Mouse (Mus musculus) myocyte (in vitro differentiated cells): ENCODE data around the gene Rrp1. TPM values are rescaled to one million over a fixed set of nuclear protein-coding genes. Genes with fewer than 3 reads are reported as not detected.

Source experiments
- H3K27me3 ChIP-seq: one replicate; pipeline ENCODE4 v1.6.1; 2011; ENCODE audit not compliant: control insufficient read depth, insufficient read depth, insufficient read length
- H3K36me3 ChIP-seq: one replicate; pipeline ENCODE4 v1.6.1; 2011; ENCODE audit not compliant: control insufficient read depth, insufficient read depth
- H3K4me2 ChIP-seq: one replicate; pipeline ENCODE4 v1.6.1; 2011; ENCODE audit warnings: low read depth, control low read depth
- H3K4me3 ChIP-seq: one replicate; pipeline ENCODE4 v1.5.1; 2011; ENCODE audit warnings: mild to moderate bottlenecking, control low read depth, moderate library complexity
- H3K79me2 ChIP-seq: one replicate; pipeline ENCODE4 v1.6.1; 2011; ENCODE audit not compliant: control insufficient read depth, insufficient read depth
- H3ac ChIP-seq: one replicate; pipeline ENCODE4 v1.6.1; 2011; ENCODE audit not compliant: control insufficient read depth, insufficient read length
- CEBPB ChIP-seq: IDR thresholded peaks from 2 replicates; pipeline ENCODE4 v1.6.1; 2011; ENCODE audit warnings: mild to moderate bottlenecking, moderate library complexity; ENCODE audit not compliant: poor library complexity, insufficient read depth, severe bottlenecking
- E2F4 ChIP-seq: IDR thresholded peaks from one replicate; pipeline ENCODE4 v1.6.1; 2011; ENCODE audit warnings: mild to moderate bottlenecking, control low read depth, moderate library complexity; ENCODE audit not compliant: insufficient read depth
- MAX ChIP-seq: IDR thresholded peaks from one replicate; pipeline ENCODE4 v1.6.1; 2011; ENCODE audit warnings: low read depth, mild to moderate bottlenecking, control low read depth
- MYOD1 ChIP-seq, 3 experiments: IDR thresholded peaks; one replicate each; pipeline ENCODE4 v1.6.1; 2011; ENCODE audit warnings: control low read depth in 2 of 3, low read depth in 2 of 3, mild to moderate bottlenecking in 2 of 3, moderate library complexity in 1 of 3; ENCODE audit not compliant: insufficient read length in 2 of 3, control insufficient read depth in 1 of 3
- MYOG ChIP-seq, 3 experiments: IDR thresholded peaks; one replicate each; pipeline ENCODE4 v1.6.1; 2011; ENCODE audit warnings: control low read depth in 2 of 3, low read depth in 2 of 3, mild to moderate bottlenecking in 2 of 3; ENCODE audit not compliant: insufficient read length in 2 of 3, control insufficient read depth in 1 of 3, insufficient read depth in 1 of 3
- POLR2A ChIP-seq: IDR thresholded peaks from one replicate; pipeline ENCODE4 v1.6.1; 2011; ENCODE audit warnings: low read depth, mild to moderate bottlenecking, control low read depth, moderate library complexity; ENCODE audit not compliant: insufficient read length
- POLR2AphosphoS2 ChIP-seq: IDR thresholded peaks from one replicate; pipeline ENCODE4 v1.6.1; 2011; ENCODE audit warnings: low read depth, control low read depth; ENCODE audit not compliant: insufficient read length
- REST ChIP-seq: IDR thresholded peaks from one replicate; pipeline ENCODE4 v1.6.1; 2011; ENCODE audit warnings: mild to moderate bottlenecking, control low read depth, moderate library complexity; ENCODE audit not compliant: insufficient read depth, insufficient read length
- SRF ChIP-seq: IDR thresholded peaks from one replicate; pipeline ENCODE4 v1.6.1; 2011; ENCODE audit warnings: low read depth; ENCODE audit not compliant: control insufficient read depth, insufficient read length
- TCF12 ChIP-seq: IDR thresholded peaks from one replicate; pipeline ENCODE4 v1.6.1; 2011; ENCODE audit warnings: mild to moderate bottlenecking, control low read depth; ENCODE audit not compliant: poor library complexity, insufficient read depth, severe bottlenecking
- TCF3 ChIP-seq: IDR thresholded peaks from one replicate; pipeline ENCODE4 v1.6.1; 2011; ENCODE audit warnings: low read depth, control low read depth; ENCODE audit not compliant: insufficient read length
- USF1 ChIP-seq: IDR thresholded peaks from one replicate; pipeline ENCODE4 v1.6.1; 2011; ENCODE audit warnings: low read depth, mild to moderate bottlenecking, control low read depth, moderate library complexity
- polyA plus RNA-seq: library from polyadenylated mRNA; unstranded; fragments of >200 nt; fragmentation: generic; extraction: Trizol; gene quantifications from one replicate; pipeline ENCODE4 v1.2.1, GENCODE M21; 2012; ENCODE audit warnings: missing spikeins

Rrp1 gene
- polyA plus RNA-seq, 1 experiment, result 180 TPM

GRCm38 (mm10) chr10:78399090-78399657, 13.7 kb downstream of the Rrp1 start:
- Histone ChIP-seq H3ac (no peak overlapping the region), H3K79me2 (no peaks in the 10 kb centered on the region), H3K4me3 (no peak overlapping the region), H3K27me3 (no peaks in the 10 kb centered on the region), H3K4me2 (no peak overlapping the region), H3K36me3 (peaks cover 14% of the 10 kb centered on the region)
- no peak for TF ChIP-seq USF1
- peak in 2 of 3 experiments; percentile 45 to 69 for TF ChIP-seq MYOG (IDR thresholded peaks at IDR 0.05; ENCODE audit: control insufficient read depth in 1 of 3, insufficient read depth in 1 of 3, insufficient read length in 2 of 3, low read depth in 2 of 3)
- TF ChIP-seq MYOD1 (IDR thresholded peaks at IDR 0.05; ENCODE audit: control insufficient read depth in 1 of 3, insufficient read length in 2 of 3, low read depth in 2 of 3), result peak in 2 of 3 experiments; percentile 74 to 87
- peak; percentile 33 for TF ChIP-seq POLR2AphosphoS2
- peak; percentile 20 for TF ChIP-seq TCF12

- no peak overlapping the region for H3K4me2 ChIP-seq
These were observed 16.3 kb downstream of the Rrp1 start for GRCm38 (mm10) chr10:78396625-78396885.

DNA sequence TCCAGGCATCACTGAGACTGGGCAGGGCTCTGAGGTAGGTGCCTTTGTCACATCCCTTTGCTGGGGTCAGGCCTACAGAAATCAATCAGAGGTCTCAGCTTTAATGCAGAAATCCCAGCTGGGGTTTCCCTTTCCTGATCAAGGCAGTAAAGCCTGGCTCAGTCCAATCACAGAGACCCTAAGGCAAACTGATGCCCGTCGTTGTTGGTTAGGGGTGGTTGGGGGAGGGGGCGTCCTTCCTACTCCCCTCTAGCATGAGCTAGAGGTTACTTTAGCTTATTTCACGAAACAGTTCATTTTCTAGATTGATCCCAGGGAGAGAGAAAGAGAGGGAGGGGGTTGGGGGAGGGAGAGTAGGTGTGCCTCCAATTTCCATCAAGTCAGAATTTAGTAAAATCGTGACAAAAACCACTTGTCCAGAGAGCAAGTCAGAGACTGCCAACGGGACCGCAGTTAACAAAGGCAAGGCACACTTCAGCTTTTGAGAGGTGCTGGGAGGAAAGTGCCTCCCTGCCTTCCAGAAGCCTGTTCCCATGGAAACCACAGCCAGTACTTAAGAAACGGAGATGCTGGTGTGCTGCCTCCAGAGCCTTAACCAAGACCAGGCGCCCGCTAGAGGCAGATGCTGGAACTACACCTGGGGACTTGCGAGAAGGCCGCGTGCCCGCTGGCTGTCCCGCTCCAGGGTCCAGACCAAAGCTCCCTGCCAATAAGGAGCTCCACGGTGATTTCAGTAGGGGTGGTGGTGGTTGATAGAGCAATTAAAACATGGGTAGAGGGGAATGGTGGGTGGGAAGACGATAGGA, 16.8 kb downstream of the Rrp1 start:
- Histone ChIP-seq H3K4me2 (no peak overlapping the region), H3K27me3 (no peaks in the 10 kb centered on the region), H3K4me3 (no peak overlapping the region), H3K79me2 (no peaks in the 10 kb centered on the region), H3ac (no peak overlapping the region), H3K36me3 (no peaks in the 10 kb centered on the region)
- no peak for TF ChIP-seq USF1
- no peak for TF ChIP-seq REST
- TF ChIP-seq SRF, result no peak
- TF ChIP-seq E2F4, result no peak
- no peak for TF ChIP-seq TCF3
- TF ChIP-seq TCF12, result no peak
- TF ChIP-seq MYOG (IDR thresholded peaks at IDR 0.05; ENCODE audit: control insufficient read depth in 1 of 3, insufficient read depth in 1 of 3, insufficient read length in 2 of 3, low read depth in 2 of 3), result no peak
- TF ChIP-seq POLR2AphosphoS2, result no peak
- TF ChIP-seq CEBPB, result no peak

More at GRCm38 (mm10) chr10:78396625-78396885, 16.3 kb downstream of the Rrp1 start:
- H3ac ChIP-seq, result no peak overlapping the region
- no peaks in the 10 kb centered on the region for H3K27me3 ChIP-seq
- no peak overlapping the region for H3K4me3 ChIP-seq
- H3K36me3 ChIP-seq, result peaks cover 3% of the 10 kb centered on the region
- H3K79me2 ChIP-seq, result no peaks in the 10 kb centered on the region
- no peak for TF ChIP-seq MAX
- no peak for TF ChIP-seq POLR2A
- TF ChIP-seq CEBPB, result no peak
- no peak for TF ChIP-seq POLR2AphosphoS2
- TF ChIP-seq MYOG (IDR thresholded peaks at IDR 0.05; ENCODE audit: control insufficient read depth in 1 of 3, insufficient read depth in 1 of 3, insufficient read length in 2 of 3, low read depth in 2 of 3), result no peak
- TF ChIP-seq MYOD1 (IDR thresholded peaks at IDR 0.05; ENCODE audit: control insufficient read depth in 1 of 3, insufficient read length in 2 of 3, low read depth in 2 of 3), result no peak
- TF ChIP-seq E2F4, result no peak
- TF ChIP-seq SRF, result no peak
- TF ChIP-seq TCF3, result no peak
- no peak for TF ChIP-seq USF1
- no peak for TF ChIP-seq REST
- no peak for TF ChIP-seq TCF12

GRCm38 (mm10) chr10:78395377-78395776, 17.5 kb downstream of the Rrp1 start:
- Histone ChIP-seq H3K79me2 (no peaks in the 10 kb centered on the region), H3K27me3 (no peaks in the 10 kb centered on the region), H3K36me3 (no peaks in the 10 kb centered on the region), H3K4me2 (no peak overlapping the region), H3ac (no peak overlapping the region), H3K4me3 (no peak overlapping the region)
- no peak for TF ChIP-seq REST

- no peaks in the 10 kb centered on the region for H3K79me2 ChIP-seq
- TF ChIP-seq CEBPB (no peak), POLR2A (no peak), USF1 (no peak), E2F4 (no peak), REST (no peak), TCF3 (no peak)
- peak overlapping the region; percentile 48 for H3K4me2 ChIP-seq
- no peak overlapping the region for H3ac ChIP-seq
- H3K4me3 ChIP-seq, result no peak overlapping the region
- H3K36me3 ChIP-seq, result no peaks in the 10 kb centered on the region
- H3K27me3 ChIP-seq, result peaks cover 16% of the 10 kb centered on the region
These were observed 20.8 kb downstream of the Rrp1 start for GRCm38 (mm10) chr10:78392072-78392471.
